Mouse (Mus musculus) cortical plate, adult 2 months (tissue): ENCODE data around the gene Ovol1. TPM values are rescaled to one million over a fixed set of nuclear protein-coding genes. Genes with fewer than 3 reads are reported as not detected.

Experiments
- H3K27ac ChIP-seq: fragments of 200-500 bp; 2 replicates; pipeline ENCODE4 v1.5.1; 2012; ENCODE audit warnings: low read length, control low read depth, inconsistent platforms; ENCODE audit not compliant: insufficient read depth
- H3K4me1 ChIP-seq: fragments of 200-500 bp; 2 replicates; pipeline ENCODE4 v1.6.1; 2011; ENCODE audit warnings: low read length; ENCODE audit not compliant: control insufficient read depth, insufficient read depth
- H3K4me3 ChIP-seq: fragments of 200-500 bp; 2 replicates; pipeline ENCODE4 v1.5.1; 2011; ENCODE audit warnings: mild to moderate bottlenecking, low read length, control low read depth; ENCODE audit not compliant: insufficient read depth
- CTCF ChIP-seq: fragments of 200-500 bp; IDR thresholded peaks from 2 replicates; pipeline ENCODE4 v1.5.1; 2011; ENCODE audit warnings: mild to moderate bottlenecking, control low read depth, low read length; ENCODE audit not compliant: insufficient read depth; ENCODE audit errors: extremely low read depth
- POLR2A ChIP-seq: fragments of 200-500 bp; IDR thresholded peaks from 2 replicates; pipeline ENCODE4 v1.6.1; 2011; ENCODE audit warnings: mild to moderate bottlenecking, low read length, control low read depth; ENCODE audit not compliant: insufficient read depth; ENCODE audit errors: extremely low read depth
- polyA plus RNA-seq: library from polyadenylated mRNA; depleted of rRNA; stranded (reverse); fragments of >200 nt; gene quantifications from 2 replicates; pipeline ENCODE4 v1.2.3, GENCODE M21; 2012; rRNA removed

Gene Ovol1
- 0.02 and 0.04 TPM in 2 replicates for polyA plus RNA-seq

DNA sequence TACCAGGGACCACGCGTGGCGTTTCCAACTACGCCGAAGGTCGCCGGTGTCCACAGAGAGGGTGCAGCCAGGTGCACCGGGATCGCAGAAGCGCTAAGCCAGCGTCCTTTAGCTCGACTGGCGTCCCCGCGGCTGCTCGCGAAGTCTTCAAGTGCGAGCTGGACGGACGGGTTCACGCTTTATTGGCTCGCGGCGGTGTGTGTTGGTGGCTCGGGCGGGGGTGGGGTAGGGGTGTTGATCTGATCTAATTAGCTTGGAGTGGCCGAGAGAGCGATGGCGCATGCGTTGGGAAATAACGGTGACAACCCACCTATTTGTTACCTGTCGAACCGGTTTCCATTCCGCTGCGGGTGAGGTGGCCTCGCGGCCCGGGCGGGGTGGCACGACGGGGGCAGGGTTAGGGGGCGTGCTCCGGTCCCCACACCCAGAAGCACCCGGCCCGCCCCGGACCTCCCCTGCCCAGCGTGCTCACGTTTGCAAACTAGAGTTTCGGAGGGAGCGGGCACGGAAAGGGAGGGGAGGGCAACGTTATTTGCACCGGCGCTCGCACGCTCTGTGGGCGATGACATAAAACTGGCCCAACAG is at the start of gene Ovol1:
Ovol1 (minus strand) TSS at position 190 of the 585 bp plus-strand sequence.
- H3K27ac ChIP-seq, result no peak within 1 kb of the TSS
- TF ChIP-seq CTCF, result no peak
- TF ChIP-seq POLR2A, result no peak
- H3K4me1 ChIP-seq, result no peaks in the 10 kb centered on the region
- H3K4me3 ChIP-seq, result peak within 1 kb of the TSS; percentile 4; the same call in 1 of the 2 replicates

DNA sequence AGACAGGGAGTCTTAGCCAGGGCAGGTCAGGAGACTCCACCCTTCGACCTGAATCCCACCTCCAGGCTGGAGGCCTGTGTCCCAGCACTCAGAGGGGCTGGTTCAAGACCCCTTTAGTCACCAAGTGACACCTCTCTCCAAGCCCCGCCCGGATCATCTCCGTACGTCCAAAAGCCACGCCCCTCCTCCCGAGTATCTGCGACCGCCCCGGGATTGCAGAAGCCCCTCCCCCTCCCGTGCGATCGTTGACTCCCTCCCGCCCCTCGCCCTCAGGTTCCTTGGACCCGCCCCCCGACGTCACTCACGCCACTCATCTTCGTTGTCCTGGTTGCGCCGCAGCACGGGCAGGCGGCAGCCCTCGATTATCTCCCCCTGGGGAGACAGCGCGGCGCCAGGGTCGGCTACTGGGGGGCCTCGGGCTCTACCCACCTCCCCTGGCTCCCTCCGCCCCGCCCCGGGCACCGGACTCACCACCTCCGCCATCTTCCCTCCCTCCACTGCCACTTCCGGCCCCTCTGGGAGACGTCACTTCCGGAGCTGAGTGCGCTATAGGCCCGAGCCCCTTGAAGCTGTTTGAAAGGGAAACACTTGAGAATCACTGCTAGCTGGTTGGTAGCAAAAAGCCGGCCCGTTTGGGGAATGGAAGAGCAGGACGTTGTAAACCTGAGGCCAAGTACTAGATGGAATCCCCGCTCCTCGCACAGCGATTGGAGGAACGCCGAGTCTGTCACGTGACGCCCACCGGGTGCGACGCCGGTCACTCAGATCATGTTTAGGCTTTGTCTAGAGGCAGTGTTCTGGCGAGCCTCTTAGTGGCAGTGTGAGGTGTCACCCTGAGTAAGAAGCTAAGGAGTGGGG is 49.3 kb upstream of the Ovol1 start, which contains the start of gene Kat5:
Kat5 (minus strand) TSS at position 691 of the 858 bp plus-strand sequence.
- TF ChIP-seq POLR2A (peak; percentile 55), CTCF (no peak)
- Histone ChIP-seq H3K4me1 (peaks cover 3% of the 10 kb centered on the region; the same call in 1 of the 2 replicates), H3K4me3 (peak within 1 kb of the TSS; percentile 99), H3K27ac (peak within 1 kb of the TSS; percentile 96)

- TF ChIP-seq CTCF (no peak), POLR2A (no peak)
- Histone ChIP-seq H3K4me3 (peak overlapping the region; percentile 99), H3K4me1 (peaks cover 3% of the 10 kb centered on the region; the same call in 1 of the 2 replicates), H3K27ac (peak overlapping the region; percentile 84)
Observed at GRCm38 (mm10) chr19:5609171-5609546, 48.7 kb upstream of the Ovol1 start.

GRCm38 (mm10) chr19:5608707-5609106 is 48.3 kb upstream of the Ovol1 start:
- no peak overlapping the region for H3K27ac ChIP-seq
- H3K4me3 ChIP-seq, result peak overlapping the region; percentile 99
- H3K4me1 ChIP-seq, result peaks cover 3% of the 10 kb centered on the region; the same call in 1 of the 2 replicates
- no peak for TF ChIP-seq CTCF
- TF ChIP-seq POLR2A, result no peak

GRCm38 (mm10) chr19:5607705-5608410 is 47.4 kb upstream of the Ovol1 start:
- TF ChIP-seq CTCF, result no peak
- Histone ChIP-seq H3K4me3 (no peak overlapping the region), H3K27ac (no peak overlapping the region), H3K4me1 (peaks cover 3% of the 10 kb centered on the region; the same call in 1 of the 2 replicates)

DNA sequence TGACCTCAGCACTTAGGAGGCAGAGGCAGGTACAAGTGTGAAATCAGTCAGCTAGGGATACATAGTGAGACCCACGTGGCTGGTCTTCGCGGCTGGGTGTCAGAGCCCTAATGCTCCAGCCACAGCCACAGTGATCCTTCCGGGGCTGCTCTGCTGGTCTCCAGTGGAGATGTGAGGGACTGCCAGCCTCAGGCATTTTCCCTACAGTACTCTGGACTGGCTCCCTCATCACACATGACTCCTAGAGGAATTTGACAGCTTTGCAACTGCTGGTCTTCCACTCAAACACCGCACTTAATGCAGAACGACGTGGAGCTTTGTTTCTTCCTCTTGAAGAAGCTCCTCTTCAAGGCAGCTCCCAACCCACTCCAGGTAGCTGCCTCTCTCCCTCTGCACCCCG is 45.8 kb upstream of the Ovol1 start:
- H3K4me1 ChIP-seq, result peaks cover 5% of the 10 kb centered on the region; the same call in 1 of the 2 replicates
- TF ChIP-seq CTCF, result no peak

DNA sequence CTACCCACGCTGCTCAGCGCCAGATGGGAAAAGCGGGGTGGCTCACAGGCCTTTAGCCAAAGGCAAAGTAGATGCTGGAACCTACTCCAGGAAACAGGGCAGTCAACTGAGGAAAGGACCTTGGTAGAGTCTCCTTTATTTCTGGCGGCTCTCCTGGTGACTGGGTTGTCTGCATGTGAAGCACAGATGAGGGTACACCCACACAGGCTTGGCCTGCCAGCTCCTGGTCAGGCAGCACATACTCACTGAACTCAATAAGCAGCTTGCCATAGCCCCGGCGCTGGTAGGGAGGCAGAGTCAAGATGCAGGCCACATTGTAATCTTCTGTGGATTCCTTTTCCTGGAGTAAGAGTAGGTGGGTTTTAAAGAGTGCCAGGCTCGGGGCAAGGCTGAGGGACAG is 44.7 kb upstream of the Ovol1 start:
- no peak for TF ChIP-seq CTCF
- no peak for TF ChIP-seq POLR2A
- no peak overlapping the region for H3K27ac ChIP-seq

More for the DNA sequence above, 45.8 kb upstream of the Ovol1 start:
- Histone ChIP-seq H3K27ac (no peak overlapping the region), H3K4me3 (no peak overlapping the region)

GRCm38 (mm10) chr19:5603664-5604063 is 43.2 kb upstream of the Ovol1 start:
- Histone ChIP-seq H3K27ac (no peak overlapping the region), H3K4me1 (peaks cover 2% of the 10 kb centered on the region; the same call in 1 of the 2 replicates), H3K4me3 (no peak overlapping the region)
- TF ChIP-seq POLR2A (no peak), CTCF (no peak)

More for the DNA sequence above, 44.7 kb upstream of the Ovol1 start:
- Histone ChIP-seq H3K4me1 (peaks cover 3% of the 10 kb centered on the region; the same call in 1 of the 2 replicates), H3K4me3 (no peak overlapping the region)
